Mouse (Mus musculus) erythroblast, embryonic 14.5 days (primary cell): ENCODE results near the gene Ppm1h.

ENCODE experiments used
- GATA1 ChIP-seq: IDR thresholded peaks from 2 replicates; pipeline ENCODE4 v1.6.1; 2012; ENCODE audit warnings: low read length, inconsistent platforms, mixed read lengths
- TAL1 ChIP-seq: IDR thresholded peaks from 3 replicates; pipeline ENCODE4 v1.6.1; 2012; ENCODE audit warnings: low read length, inconsistent platforms, mixed read lengths

GRCm38 (mm10) chr10:122679437-122680045 is 979 bp downstream of the Ppm1h start:
- TF ChIP-seq GATA1 (no peak), TAL1 (no peak)
